Mouse (Mus musculus) ES-E14 (cell line): Measurements from ENCODE around the gene Mterf4. TPM values are rescaled to one million over a fixed set of nuclear protein-coding genes. Genes with fewer than 3 reads are reported as not detected.

Experiments used
- DNase-seq: peaks from one replicate; pipeline ENCODE4 v3.0.0-alpha.2; 2013; ENCODE audit warnings: low read depth, low spot score
- H3K27ac ChIP-seq: 2 replicates; pipeline ENCODE4 v1.5.1; 2012; ENCODE audit warnings: low read depth, mild to moderate bottlenecking, low read length, moderate library complexity, mixed read lengths; ENCODE audit not compliant: poor library complexity, insufficient read depth, severe bottlenecking
- H3K36me3 ChIP-seq: 2 replicates; pipeline ENCODE4 v1.6.1; 2012; ENCODE audit warnings: mild to moderate bottlenecking, low read length, moderate library complexity, mixed read lengths; ENCODE audit not compliant: control insufficient read depth, poor library complexity, insufficient read depth, severe bottlenecking
- H3K4me1 ChIP-seq, 2 experiments: fragments of 150-350 bp in 1 of 2; sonication (generic) in 1 of 2; 2 replicates each; pipeline ENCODE4 v1.6.1; 2012; ENCODE audit warnings: low read length in 2 of 2, mild to moderate bottlenecking in 1 of 2, mixed read lengths in 1 of 2; ENCODE audit not compliant: control insufficient read depth in 2 of 2, insufficient read depth in 2 of 2, poor library complexity in 1 of 2
- H3K4me3 ChIP-seq, 2 experiments: fragments of 150-350 bp in 1 of 2; sonication (generic) in 1 of 2; 2 replicates each; pipeline ENCODE4 v1.5.1; 2012; ENCODE audit warnings: low read length in 2 of 2, low read depth in 1 of 2, mild to moderate bottlenecking in 1 of 2, mixed read lengths in 1 of 2; ENCODE audit not compliant: insufficient read depth in 1 of 2, poor library complexity in 1 of 2, severe bottlenecking in 1 of 2
- H3K9ac ChIP-seq: 2 replicates; pipeline ENCODE4 v1.6.1; 2012; ENCODE audit warnings: low read depth, mild to moderate bottlenecking, low read length, mixed read lengths; ENCODE audit not compliant: poor library complexity, insufficient read depth, severe bottlenecking
- H3K9me3 ChIP-seq: fragments of 150-350 bp; sonication (generic); 2 replicates; pipeline ENCODE4 v1.6.1; 2012; ENCODE audit warnings: low read depth, mild to moderate bottlenecking, low read length; ENCODE audit not compliant: control insufficient read depth, insufficient read depth
- CHD2 ChIP-seq: IDR thresholded peaks from 2 replicates; pipeline ENCODE4 v1.6.1; 2014; ENCODE audit warnings: mild to moderate bottlenecking, low read depth, low read length, inconsistent platforms
- HCFC1 ChIP-seq: IDR thresholded peaks from 2 replicates; pipeline ENCODE4 v1.6.1; 2012; ENCODE audit warnings: low read length, inconsistent platforms, borderline replicate concordance; ENCODE audit not compliant: insufficient read depth
- MAFK ChIP-seq: IDR thresholded peaks from 2 replicates; pipeline ENCODE4 v1.6.1; 2014; ENCODE audit warnings: mild to moderate bottlenecking, low read depth, low read length, inconsistent platforms; ENCODE audit not compliant: insufficient read depth
- ZC3H11A ChIP-seq: IDR thresholded peaks from 2 replicates; pipeline ENCODE4 v1.6.1; 2012; ENCODE audit warnings: low read depth, mild to moderate bottlenecking, inconsistent platforms, low read length, borderline replicate concordance
- ZNF384 ChIP-seq: IDR thresholded peaks from 2 replicates; pipeline ENCODE4 v1.6.1; 2012; ENCODE audit warnings: low read depth, low read length, inconsistent platforms
- in situ Hi-C, 2 experiments: fragments of 600-800 bp; cut with MboI; formaldehyde crosslinking; loops; one replicate each; pipeline ENCODE4 v1.15.1; 2025; ENCODE audit warnings: low sequenced_read_pairs in 2 of 2, inconsistent platforms in 1 of 2; ENCODE audit not compliant: unreplicated experiment in 2 of 2
- total RNA-seq: library from RNA; depleted of rRNA; stranded (reverse); fragments of 300-350 nt; gene quantifications from 2 replicates; pipeline ENCODE4 v1.2.3, GENCODE M21; 2012

Gene Mterf4
- total RNA-seq, 1 experiment, result 38.9 TPM

GRCm38 (mm10) chr1:93271751-93272150 is 34.0 kb downstream of the Mterf4 start:
- no peak overlapping the region for H3K27ac ChIP-seq
- no peak overlapping the region for H3K4me3 ChIP-seq
- DNase-seq, result no peak
- no peak for TF ChIP-seq ZC3H11A
- TF ChIP-seq MAFK, result no peak
- TF ChIP-seq HCFC1, result no peak
- no peak for TF ChIP-seq CHD2
- no peak for TF ChIP-seq ZNF384
- no peak overlapping the region for H3K9ac ChIP-seq
- in situ Hi-C loops, result no loop called here
- peaks cover 15% of the 10 kb centered on the region for H3K36me3 ChIP-seq
- H3K4me1 ChIP-seq, result peaks cover 0 to 15% of the 10 kb centered on the region in 2 experiments; a peak in 1 of 4 replicates
- H3K9me3 ChIP-seq, result no peaks in the 10 kb centered on the region

- Histone ChIP-seq H3K4me3 (no peak overlapping the region), H3K9me3 (no peaks in the 10 kb centered on the region), H3K4me1 (peaks cover 0 to 7% of the 10 kb centered on the region in 2 experiments; a peak in 1 of 4 replicates), H3K27ac (no peak overlapping the region), H3K9ac (no peak overlapping the region), H3K36me3 (peaks cover 9% of the 10 kb centered on the region)
- in situ Hi-C loops, result no loop called here
- no peak for TF ChIP-seq HCFC1
- no peak for TF ChIP-seq ZNF384
- no peak for TF ChIP-seq MAFK
- no peak for TF ChIP-seq ZC3H11A
- no peak for TF ChIP-seq CHD2
- no peak for DNase-seq
These were observed 35.0 kb downstream of the Mterf4 start for GRCm38 (mm10) chr1:93270516-93271240.

- DNase-seq, result no peak
- no peaks in the 10 kb centered on the region for H3K9me3 ChIP-seq
- no peak overlapping the region for H3K9ac ChIP-seq
- TF ChIP-seq HCFC1 (no peak), CHD2 (no peak), MAFK (no peak), ZNF384 (no peak), ZC3H11A (no peak)
- peaks cover 2% of the 10 kb centered on the region for H3K36me3 ChIP-seq
- H3K4me3 ChIP-seq, result no peak overlapping the region
- no peak overlapping the region for H3K27ac ChIP-seq
- peaks cover 0 to 3% of the 10 kb centered on the region in 2 experiments; a peak in 1 of 4 replicates for H3K4me1 ChIP-seq
- in situ Hi-C loops, result no loop called here
These were observed 37.5 kb downstream of the Mterf4 start for GRCm38 (mm10) chr1:93268246-93268645.

DNA sequence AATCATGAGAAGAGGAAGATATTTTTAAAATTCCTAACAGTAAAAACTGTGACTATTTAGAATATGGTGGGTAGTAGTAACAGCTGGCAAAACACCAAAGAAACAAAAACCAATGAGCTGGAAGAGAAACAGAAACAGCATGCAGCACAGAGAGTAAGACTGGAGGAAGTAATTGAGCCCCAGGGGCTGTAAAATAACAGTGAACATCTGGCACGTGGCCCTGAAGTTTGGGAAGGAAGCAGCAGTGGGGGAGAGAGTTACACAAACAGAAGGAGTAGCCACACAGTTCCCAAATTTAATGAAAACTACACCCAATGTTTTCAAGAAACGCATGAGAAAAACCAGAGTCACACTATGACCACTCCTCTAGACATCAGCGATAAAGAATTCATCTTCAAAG is 38.5 kb downstream of the Mterf4 start:
- H3K9ac ChIP-seq, result no peak overlapping the region
- in situ Hi-C loops, result no loop called here
- DNase-seq, result no peak
- no peak overlapping the region for H3K4me3 ChIP-seq
- no peak overlapping the region for H3K27ac ChIP-seq
- H3K4me1 ChIP-seq, result peaks cover 0 to under 1% of the 10 kb centered on the region in 2 experiments; a peak in 1 of 4 replicates
- H3K36me3 ChIP-seq, result peaks cover 2% of the 10 kb centered on the region
- H3K9me3 ChIP-seq, result no peaks in the 10 kb centered on the region
- TF ChIP-seq HCFC1, result no peak
- no peak for TF ChIP-seq MAFK
- no peak for TF ChIP-seq ZNF384
- TF ChIP-seq ZC3H11A, result no peak
- TF ChIP-seq CHD2, result no peak
